Mouse (Mus musculus): ENCODE data around the gene Kcnip1. TPM values are rescaled to one million over a fixed set of nuclear protein-coding genes. Genes with fewer than 3 reads are reported as not detected.

The Kcnip1 gene
- polyA plus RNA-seq, 1 experiment from 2014 or later: 110 TPM

DNA sequence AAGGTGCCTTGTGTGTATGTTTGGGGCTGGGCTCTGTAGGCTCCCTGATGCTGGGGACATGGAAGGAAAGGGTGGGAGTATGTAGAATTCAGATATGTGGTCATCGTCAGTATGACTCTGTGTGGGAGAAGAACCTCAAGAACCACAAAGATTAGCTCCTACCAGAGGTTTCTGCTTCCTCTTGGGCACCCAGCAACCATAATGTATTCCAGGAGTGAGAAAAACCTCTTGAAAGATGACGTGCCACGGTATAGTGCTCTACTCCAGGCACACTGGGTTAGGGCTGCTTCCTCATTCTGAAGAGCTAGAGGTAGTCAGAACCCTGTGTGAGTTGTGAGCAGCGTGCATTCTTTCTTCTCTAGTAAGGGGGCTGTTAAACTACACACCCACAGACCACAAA is 25.2 kb downstream of the Kcnip1 start:
- ATAC-seq (ENCODE audit: low FRiP score) (no peak), DNase-seq (ENCODE audit: low spot score) (no peak)
- H3K9me3 ChIP-seq (ENCODE audit: control insufficient read depth, low read length): no peaks in the 10 kb centered on the region
- no peaks in the 10 kb centered on the region for H3K27me3 ChIP-seq (ENCODE audit: control insufficient read depth, insufficient read depth, low read length)
- no peak overlapping the region for H3K4me2 ChIP-seq (replicated peaks)
- H3K9ac ChIP-seq: no peak overlapping the region
- H3K27ac ChIP-seq: no peak overlapping the region
- 84% methylated on average over 4 of the region's 4 CpGs for WGBS
- no peak overlapping the region for H3K4me3 ChIP-seq (replicated peaks; ENCODE audit: low read length)
- H3K4me1 ChIP-seq (replicated peaks; ENCODE audit: control insufficient read depth, insufficient read depth, low read length): 0 out of 2 replicates have a peak, but pooled peaks cover 6% of the 10 kb centered on the region
- no peaks in the 10 kb centered on the region for H3K36me3 ChIP-seq (replicated peaks; ENCODE audit: control insufficient read depth, insufficient read depth)

- Histone ChIP-seq H3K36me3 (replicated peaks; ENCODE audit: control insufficient read depth, insufficient read depth) (no peaks in the 10 kb centered on the region), H3K4me2 (replicated peaks) (no peak overlapping the region), H3K27me3 (ENCODE audit: control insufficient read depth, insufficient read depth, low read length) (no peaks in the 10 kb centered on the region), H3K9me3 (ENCODE audit: control insufficient read depth, low read length) (no peaks in the 10 kb centered on the region), H3K4me1 (replicated peaks; ENCODE audit: control insufficient read depth, insufficient read depth, low read length) (0 out of 2 replicates have a peak, but pooled peaks cover 6% of the 10 kb centered on the region), H3K27ac (no peak overlapping the region), H3K9ac (no peak overlapping the region), H3K4me3 (replicated peaks; ENCODE audit: low read length) (no peak overlapping the region)
- DNase-seq (ENCODE audit: low spot score) (no peak), ATAC-seq (ENCODE audit: low FRiP score) (no peak)
- WGBS: 64% methylated on average over 2 of the region's 2 CpGs
These were observed 27.6 kb downstream of the Kcnip1 start for GRCm38 (mm10) chr11:33965380-33965779.

- Histone ChIP-seq H3K4me3 (replicated peaks; ENCODE audit: low read length) (no peak within 1 kb of the TSS), H3K36me3 (replicated peaks; ENCODE audit: control insufficient read depth, insufficient read depth) (no peaks in the 10 kb centered on the region), H3K27ac (no peak within 1 kb of the TSS), H3K4me2 (replicated peaks) (no peak within 1 kb of the TSS), H3K27me3 (ENCODE audit: control insufficient read depth, insufficient read depth, low read length) (no peaks in the 10 kb centered on the region), H3K9me3 (ENCODE audit: control insufficient read depth, low read length) (no peaks in the 10 kb centered on the region), H3K9ac (no peak within 1 kb of the TSS), H3K4me1 (replicated peaks; ENCODE audit: control insufficient read depth, insufficient read depth, low read length) (0 out of 2 replicates have a peak, but pooled peaks cover 6% of the 10 kb centered on the region)
- 43% methylated on average over 6 of the region's 6 CpGs for whole genome bisulfite sequencing
- ATAC-seq (ENCODE audit: low FRiP score) (no peak), DNase-seq (ENCODE audit: low spot score) (no peak)
These were observed 30.1 kb downstream of the Kcnip1 start, which contains the start of gene Kcnmb1 for GRCm38 (mm10) chr11:33962688-33963407. Gene Kcnmb1, plus strand, starts transcription at chr11:33963013.

DNA sequence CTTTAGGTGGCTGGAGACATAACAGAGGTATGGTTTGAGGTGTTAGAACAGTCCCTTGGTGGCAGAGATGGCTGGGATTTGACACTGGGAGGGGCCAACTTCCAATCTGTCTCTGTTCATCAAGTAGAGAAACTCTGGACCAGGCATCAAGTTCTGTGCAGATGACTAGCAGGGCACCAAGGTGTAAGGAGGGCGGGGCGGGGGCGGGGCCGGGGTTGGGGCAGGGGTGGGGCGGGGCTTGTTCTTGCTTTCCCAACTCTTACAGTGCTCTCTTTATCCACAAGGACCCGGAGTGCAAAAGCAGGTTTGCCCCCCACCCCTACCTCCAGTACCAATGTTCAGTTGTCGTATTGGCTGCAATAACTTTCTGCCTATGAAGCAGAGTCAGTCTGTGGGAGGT is 30.8 kb downstream of the Kcnip1 start:
- ATAC-seq (ENCODE audit: low FRiP score): no peak
- 65% methylated on average over 3 of the region's 7 CpGs for WGBS

GRCm38 (mm10) chr11:33958713-33959112 is 34.2 kb downstream of the Kcnip1 start:
- Histone ChIP-seq H3K4me3 (replicated peaks; ENCODE audit: low read length) (no peak overlapping the region), H3K4me2 (replicated peaks) (no peak overlapping the region), H3K9ac (no peak overlapping the region), H3K4me1 (replicated peaks; ENCODE audit: control insufficient read depth, insufficient read depth, low read length) (0 out of 2 replicates have a peak, but pooled peaks cover 6% of the 10 kb centered on the region), H3K36me3 (replicated peaks; ENCODE audit: control insufficient read depth, insufficient read depth) (no peaks in the 10 kb centered on the region), H3K27me3 (ENCODE audit: control insufficient read depth, insufficient read depth, low read length) (no peaks in the 10 kb centered on the region), H3K9me3 (ENCODE audit: control insufficient read depth, low read length) (no peaks in the 10 kb centered on the region), H3K27ac (no peak overlapping the region)
- ATAC-seq (ENCODE audit: low FRiP score): no peak
- DNase-seq (ENCODE audit: low spot score): no peak
- 88% methylated on average over 8 of the region's 8 CpGs for WGBS

More for the DNA sequence above, 30.8 kb downstream of the Kcnip1 start:
- Histone ChIP-seq H3K4me3 (replicated peaks; ENCODE audit: low read length) (no peak overlapping the region), H3K27me3 (ENCODE audit: control insufficient read depth, insufficient read depth, low read length) (no peaks in the 10 kb centered on the region), H3K36me3 (replicated peaks; ENCODE audit: control insufficient read depth, insufficient read depth) (no peaks in the 10 kb centered on the region), H3K27ac (no peak overlapping the region), H3K9ac (no peak overlapping the region), H3K4me1 (replicated peaks; ENCODE audit: control insufficient read depth, insufficient read depth, low read length) (0 out of 2 replicates have a peak, but pooled peaks cover 6% of the 10 kb centered on the region), H3K9me3 (ENCODE audit: control insufficient read depth, low read length) (no peaks in the 10 kb centered on the region), H3K4me2 (replicated peaks) (no peak overlapping the region)
- DNase-seq (ENCODE audit: low spot score): no peak

GRCm38 (mm10) chr11:33957595-33957994 is 35.4 kb downstream of the Kcnip1 start:
- DNase-seq (ENCODE audit: low spot score) (no peak), ATAC-seq (ENCODE audit: low FRiP score) (no peak)
- Histone ChIP-seq H3K4me1 (replicated peaks; ENCODE audit: control insufficient read depth, insufficient read depth, low read length) (no peaks in the 10 kb centered on the region), H3K4me2 (replicated peaks) (no peak overlapping the region), H3K27me3 (ENCODE audit: control insufficient read depth, insufficient read depth, low read length) (no peaks in the 10 kb centered on the region), H3K9me3 (ENCODE audit: control insufficient read depth, low read length) (no peaks in the 10 kb centered on the region), H3K27ac (no peak overlapping the region; the same call in 1 of the 2 replicates), H3K9ac (no peak overlapping the region), H3K36me3 (replicated peaks; ENCODE audit: control insufficient read depth, insufficient read depth) (no peaks in the 10 kb centered on the region), H3K4me3 (replicated peaks; ENCODE audit: low read length) (no peak overlapping the region)
- 72% methylated on average over 6 of the region's 6 CpGs for WGBS

GRCm38 (mm10) chr11:33956623-33957022 is 36.3 kb downstream of the Kcnip1 start:
- Histone ChIP-seq H3K27me3 (ENCODE audit: control insufficient read depth, insufficient read depth, low read length) (no peaks in the 10 kb centered on the region), H3K9me3 (ENCODE audit: control insufficient read depth, low read length) (no peaks in the 10 kb centered on the region), H3K27ac (no peak overlapping the region), H3K4me1 (replicated peaks; ENCODE audit: control insufficient read depth, insufficient read depth, low read length) (no peaks in the 10 kb centered on the region), H3K4me2 (replicated peaks) (no peak overlapping the region), H3K9ac (no peak overlapping the region), H3K36me3 (replicated peaks; ENCODE audit: control insufficient read depth, insufficient read depth) (no peaks in the 10 kb centered on the region), H3K4me3 (replicated peaks; ENCODE audit: low read length) (no peak overlapping the region)
- 90% methylated on average over 5 of the region's 5 CpGs for WGBS
- ATAC-seq (ENCODE audit: low FRiP score) (no peak), DNase-seq (ENCODE audit: low spot score) (no peak)

DNA sequence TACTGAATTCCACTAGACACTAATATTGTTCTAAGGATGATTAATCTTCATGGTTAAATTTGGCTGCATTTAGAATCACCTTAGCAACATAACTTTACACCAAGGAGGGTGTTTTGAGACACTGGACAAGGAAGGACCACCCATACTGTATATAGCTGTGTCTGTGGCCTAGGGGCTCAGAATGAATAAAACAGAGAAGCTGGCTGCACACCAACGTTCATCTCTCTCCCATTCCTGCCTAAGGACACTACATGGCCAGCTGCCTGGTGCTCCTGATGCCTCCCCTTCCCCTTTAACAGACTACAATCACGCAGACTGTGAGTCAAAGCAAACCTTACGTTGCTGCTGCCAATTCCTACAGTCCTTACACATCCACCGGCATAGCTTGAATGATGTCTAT is 37.0 kb downstream of the Kcnip1 start:
- no peaks in the 10 kb centered on the region for H3K36me3 ChIP-seq (replicated peaks; ENCODE audit: control insufficient read depth, insufficient read depth)
- H3K9ac ChIP-seq: no peak overlapping the region
- ATAC-seq (ENCODE audit: low FRiP score) (no peak), DNase-seq (ENCODE audit: low spot score) (no peak)
- H3K4me3 ChIP-seq (replicated peaks; ENCODE audit: low read length): no peak overlapping the region
- H3K27me3 ChIP-seq (ENCODE audit: control insufficient read depth, insufficient read depth, low read length): no peaks in the 10 kb centered on the region
- H3K4me2 ChIP-seq (replicated peaks): no peak overlapping the region
- H3K9me3 ChIP-seq (ENCODE audit: control insufficient read depth, low read length): no peaks in the 10 kb centered on the region
- no peaks in the 10 kb centered on the region for H3K4me1 ChIP-seq (replicated peaks; ENCODE audit: control insufficient read depth, insufficient read depth, low read length)
- WGBS: 67% methylated on average over 4 of the region's 4 CpGs
- H3K27ac ChIP-seq: no peak overlapping the region

GRCm38 (mm10) chr11:33951684-33952625 is 41.0 kb downstream of the Kcnip1 start:
- Histone ChIP-seq H3K9ac (no peak overlapping the region), H3K27ac (no peak overlapping the region), H3K4me2 (replicated peaks) (no peak overlapping the region), H3K36me3 (replicated peaks; ENCODE audit: control insufficient read depth, insufficient read depth) (no peaks in the 10 kb centered on the region), H3K27me3 (ENCODE audit: control insufficient read depth, insufficient read depth, low read length) (no peaks in the 10 kb centered on the region), H3K9me3 (ENCODE audit: control insufficient read depth, low read length) (no peaks in the 10 kb centered on the region), H3K4me1 (replicated peaks; ENCODE audit: control insufficient read depth, insufficient read depth, low read length) (no peaks in the 10 kb centered on the region), H3K4me3 (replicated peaks; ENCODE audit: low read length) (no peak overlapping the region)
- no peak for ATAC-seq (ENCODE audit: low FRiP score)
- 85% methylated on average over 8 of the region's 8 CpGs for WGBS
- DNase-seq (ENCODE audit: low spot score): no peak

Measured in hindbrain, embryonic 14.5 days (tissue).